Mouse (Mus musculus) colon, adult 2 months (tissue): Measurements from ENCODE around the gene Gm13090. TPM values are rescaled to one million over a fixed set of nuclear protein-coding genes. Genes with fewer than 3 reads are reported as not detected.

Source experiments
- polyA plus RNA-seq: library from polyadenylated mRNA; depleted of rRNA; stranded (reverse); fragments of >200 nt; gene quantifications from 2 replicates; pipeline ENCODE4 v1.2.3, GENCODE M21; 2012; rRNA removed

The Gm13090 gene
- not detected in 2 replicates for polyA plus RNA-seq

DNA sequence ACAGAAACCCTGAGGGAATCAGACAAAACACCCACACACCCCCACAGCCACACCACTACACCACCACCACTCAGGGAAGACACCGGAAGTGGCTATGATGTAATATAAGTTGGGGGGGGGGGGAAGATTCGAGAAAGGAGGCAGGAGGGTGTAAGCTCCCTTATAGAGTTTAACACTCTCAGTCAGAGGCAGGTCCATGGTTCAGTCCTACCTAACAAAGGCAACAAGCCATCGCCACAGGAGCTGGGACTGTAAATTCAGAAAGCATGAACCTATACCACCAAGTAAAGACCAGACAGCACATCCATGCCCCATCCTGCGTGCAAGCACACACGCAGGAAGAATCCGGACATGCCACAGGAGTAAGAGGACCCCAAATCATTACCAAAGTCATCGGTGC is at the start of gene Gm13090:
Gene Gm13090, plus strand, starts transcription at position 301 of the 400 bp plus-strand sequence.

DNA sequence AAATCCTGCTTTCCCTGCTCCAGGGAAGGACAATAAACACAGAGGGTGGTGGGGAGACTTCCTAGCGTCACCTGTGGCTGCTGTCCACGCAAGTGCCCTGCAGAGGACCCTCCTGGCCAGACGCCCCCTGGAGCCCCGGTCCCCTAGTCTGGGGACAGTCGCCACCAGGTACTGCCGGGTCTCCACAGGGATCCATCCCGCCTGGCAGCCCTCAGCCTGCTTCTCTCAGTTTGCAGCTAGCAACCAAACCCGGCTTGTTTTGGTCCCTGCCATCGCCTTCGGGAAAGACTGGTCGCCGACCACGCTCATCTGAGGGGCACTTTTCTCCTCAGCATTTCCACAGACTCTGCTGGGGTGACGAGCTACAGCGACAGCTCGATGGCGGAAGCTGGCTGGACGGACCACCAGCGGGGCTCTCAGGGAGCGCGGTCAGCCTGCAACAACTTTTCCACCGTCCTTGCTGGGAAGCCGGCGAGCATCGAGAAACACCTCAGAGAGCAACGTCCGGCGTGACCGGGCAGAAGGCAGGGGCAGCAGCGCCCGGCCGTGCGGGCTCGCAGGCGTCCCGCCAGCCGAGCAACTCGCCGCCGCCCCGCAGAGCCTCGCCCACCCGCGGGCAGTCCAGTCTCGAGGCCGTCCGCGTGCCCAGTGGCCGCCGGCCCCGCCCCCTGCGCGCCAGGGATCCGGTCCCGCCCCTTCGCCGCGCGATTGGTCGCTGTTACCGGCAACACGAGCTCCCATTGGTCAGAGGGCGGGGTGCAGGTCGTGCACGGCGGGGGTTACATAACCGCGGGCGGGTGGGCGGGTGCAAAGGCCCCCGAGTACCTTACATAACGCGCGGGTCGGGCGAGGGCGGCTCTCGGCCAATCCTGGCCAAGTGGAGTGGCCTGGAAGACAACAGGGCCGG is 45.1 kb upstream of the Gm13090 start, which contains the start of gene Per3:
Gene Per3, minus strand, starts transcription at position 629 of the 907 bp plus-strand sequence.

DNA sequence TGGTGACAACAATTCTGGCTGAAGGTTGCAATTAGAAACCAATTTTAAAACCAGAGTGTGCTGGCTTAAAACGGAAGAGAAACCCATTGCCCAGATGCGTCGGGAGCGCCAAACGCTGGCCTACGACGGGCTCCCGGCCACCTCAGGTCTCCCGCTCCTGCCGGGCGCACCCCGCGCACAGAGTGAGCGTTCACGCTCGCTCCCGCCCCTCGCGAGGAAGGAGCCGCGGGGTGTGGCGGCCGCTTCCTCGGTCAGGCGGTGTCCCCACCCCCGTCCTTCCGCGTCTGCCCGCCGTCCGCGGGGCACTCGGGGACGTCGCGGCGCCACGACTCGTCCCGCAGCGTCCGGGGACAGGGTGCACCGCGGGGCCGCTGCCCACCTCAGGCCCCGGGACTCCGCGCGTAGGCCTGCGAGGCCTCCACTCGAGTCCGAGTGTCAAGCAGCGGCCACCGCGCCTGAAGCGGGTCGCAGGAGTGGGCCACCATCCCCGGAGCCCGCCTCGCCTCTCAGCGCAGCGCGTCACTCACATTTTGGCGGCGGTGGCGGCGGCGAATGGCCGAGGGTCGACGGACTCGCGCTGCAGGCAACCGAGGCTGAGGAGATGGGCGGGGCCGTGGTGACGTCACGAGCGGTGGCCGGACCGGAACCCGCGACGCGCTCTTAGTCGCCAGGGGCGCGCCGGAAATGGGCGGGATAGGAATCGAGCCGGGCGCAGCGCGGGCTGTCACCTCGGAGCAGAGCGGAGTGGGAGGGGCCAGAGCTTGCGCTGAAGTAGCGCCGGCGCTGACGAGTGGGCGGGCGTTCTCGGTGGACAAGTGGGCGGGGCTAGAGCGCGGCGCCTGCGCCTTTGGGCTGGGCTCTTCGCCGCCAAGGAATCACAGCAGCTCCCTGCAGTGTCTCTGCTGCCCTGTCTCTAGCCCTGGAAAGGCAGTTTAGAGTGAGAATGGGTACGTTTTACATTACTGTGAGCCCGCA is 31.7 kb upstream of the Gm13090 start, which contains the start of gene Vamp3:
Gene Vamp3, minus strand, starts transcription at position 617 of the 975 bp plus-strand sequence.

Other genes with a start within 250 kb of the Gm13090 start
- 25.3 and 30.1 TPM in 2 replicates for gene Errfi1, start 235.7 kb upstream of the Gm13090 start, polyA plus RNA-seq
- 64.3 and 66.4 TPM in 2 replicates for gene Park7, start 175.1 kb upstream of the Gm13090 start, polyA plus RNA-seq
- 0.24 and 0.47 TPM in 2 replicates for gene Tnfrsf9, start 175.0 kb upstream of the Gm13090 start, polyA plus RNA-seq
- not detected in 2 replicates for gene Uts2, start 92.5 kb upstream of the Gm13090 start, polyA plus RNA-seq
- gene Per3, start 44.9 kb upstream of the Gm13090 start, polyA plus RNA-seq = 6.3 and 9.9 TPM in 2 replicates
- 26.3 and 30.3 TPM in 2 replicates for gene Vamp3, start 31.6 kb upstream of the Gm13090 start, polyA plus RNA-seq